Mouse (Mus musculus): ENCODE measurements at regions not wholly inside any gene's neighbourhood (a gene's known extent, or its start where the extent isn't known, plus 50 kb on each side); places are given as distances from the start of the nearest gene placed in this dataset.

DNA sequence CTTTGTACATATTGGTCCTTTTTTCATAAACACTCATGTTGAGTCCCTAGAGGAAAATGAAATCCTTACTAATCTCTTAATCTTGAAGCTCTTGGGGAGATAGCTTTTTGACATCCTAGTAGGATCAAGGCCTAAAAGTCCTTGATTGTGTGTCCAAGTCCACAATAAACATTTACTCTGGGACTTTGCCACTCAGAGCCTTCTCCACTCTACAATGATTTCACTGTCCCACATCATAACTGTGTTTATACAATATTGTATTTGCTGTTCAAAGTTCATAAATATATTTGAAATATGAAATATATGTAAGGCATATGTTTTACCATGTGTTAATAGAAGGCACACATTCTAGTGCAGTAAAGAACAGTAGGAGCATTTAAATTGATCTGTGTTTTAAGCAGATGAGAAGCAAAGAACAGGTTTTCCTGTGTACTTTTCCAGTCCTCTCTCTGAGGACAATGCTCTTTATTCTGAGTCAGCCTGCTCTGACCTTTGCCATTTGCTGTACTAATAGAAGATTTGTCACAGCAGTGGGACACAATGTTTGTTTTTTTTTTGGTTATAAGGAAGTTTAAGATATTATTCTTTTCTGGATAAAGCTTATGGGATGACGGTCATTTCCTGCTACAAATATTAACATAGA lies 130.7 kb upstream of the Gprin3 start:
- Histone ChIP-seq H3K4me3 (replicated peaks) (no peak overlapping the region), H3K4me2 (replicated peaks) (no peak overlapping the region), H3K36me3 (no peaks in the 10 kb centered on the region), H3K27me3 (replicated peaks) (no peaks in the 10 kb centered on the region), H3K27ac (no peak overlapping the region), H3K9me3 (no peaks in the 10 kb centered on the region), H3K4me1 (replicated peaks) (no peaks in the 10 kb centered on the region), H3K9ac (no peak overlapping the region)
- ATAC-seq: no peak
- 68% methylated on average over 1 of the region's 1 CpGs for WGBS

DNA sequence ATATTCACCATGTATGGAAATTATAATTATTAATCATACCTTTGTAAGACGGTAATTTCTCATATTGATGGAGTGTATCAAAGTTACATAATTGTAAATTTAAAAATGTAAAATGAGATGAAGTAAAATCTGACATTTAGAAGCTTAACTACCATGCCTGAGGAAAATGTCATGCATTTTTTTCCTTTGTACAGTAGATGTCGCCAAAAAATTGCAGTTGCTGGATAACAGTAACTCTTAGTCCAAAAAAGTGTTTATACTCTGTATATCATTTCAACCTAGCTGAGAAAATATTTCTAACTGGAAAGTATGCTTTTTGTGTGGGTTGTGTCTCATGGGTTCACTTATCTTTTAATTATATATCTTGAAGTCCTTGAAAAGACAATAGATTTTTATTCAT lies 110.9 kb upstream of the Gprin3 start:
- no peaks in the 10 kb centered on the region for H3K36me3 ChIP-seq
- WGBS: 59% methylated on average over 2 of the region's 2 CpGs

DNA sequence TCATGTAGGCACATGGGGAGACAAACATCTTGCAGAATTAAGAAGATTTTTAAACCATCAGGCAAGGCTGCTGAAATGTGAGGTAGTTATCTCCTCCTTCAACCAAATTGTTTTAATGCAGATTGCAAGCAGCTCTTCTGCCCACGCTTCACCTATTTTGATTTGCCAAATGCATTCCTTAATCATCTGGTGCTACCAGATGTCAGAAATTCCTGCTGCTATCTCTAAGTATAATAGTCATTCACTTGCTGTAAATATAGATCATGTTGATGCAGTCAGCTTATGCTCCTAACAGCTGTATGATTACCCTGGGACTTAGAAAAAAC lies 98.8 kb upstream of the Gprin3 start:
- H3K4me3 ChIP-seq (replicated peaks): no peak overlapping the region
- H3K4me1 ChIP-seq (replicated peaks): no peaks in the 10 kb centered on the region
- 55% methylated on average over 1 of the region's 1 CpGs for WGBS
- no peak overlapping the region for H3K9ac ChIP-seq
- H3K27me3 ChIP-seq (replicated peaks): no peaks in the 10 kb centered on the region
- no peak for ATAC-seq
- H3K4me2 ChIP-seq (replicated peaks): no peak overlapping the region
- no peak overlapping the region for H3K27ac ChIP-seq
- no peaks in the 10 kb centered on the region for H3K9me3 ChIP-seq
- H3K36me3 ChIP-seq: no peaks in the 10 kb centered on the region

More for the DNA sequence above, 110.9 kb upstream of the Gprin3 start:
- ATAC-seq: no peak
- no peak overlapping the region for H3K27ac ChIP-seq
- H3K4me2 ChIP-seq (replicated peaks): no peak overlapping the region
- H3K27me3 ChIP-seq (replicated peaks): no peaks in the 10 kb centered on the region
- no peak overlapping the region for H3K4me3 ChIP-seq (replicated peaks)
- no peak overlapping the region for H3K9ac ChIP-seq
- no peaks in the 10 kb centered on the region for H3K9me3 ChIP-seq
- no peaks in the 10 kb centered on the region for H3K4me1 ChIP-seq (replicated peaks)

DNA sequence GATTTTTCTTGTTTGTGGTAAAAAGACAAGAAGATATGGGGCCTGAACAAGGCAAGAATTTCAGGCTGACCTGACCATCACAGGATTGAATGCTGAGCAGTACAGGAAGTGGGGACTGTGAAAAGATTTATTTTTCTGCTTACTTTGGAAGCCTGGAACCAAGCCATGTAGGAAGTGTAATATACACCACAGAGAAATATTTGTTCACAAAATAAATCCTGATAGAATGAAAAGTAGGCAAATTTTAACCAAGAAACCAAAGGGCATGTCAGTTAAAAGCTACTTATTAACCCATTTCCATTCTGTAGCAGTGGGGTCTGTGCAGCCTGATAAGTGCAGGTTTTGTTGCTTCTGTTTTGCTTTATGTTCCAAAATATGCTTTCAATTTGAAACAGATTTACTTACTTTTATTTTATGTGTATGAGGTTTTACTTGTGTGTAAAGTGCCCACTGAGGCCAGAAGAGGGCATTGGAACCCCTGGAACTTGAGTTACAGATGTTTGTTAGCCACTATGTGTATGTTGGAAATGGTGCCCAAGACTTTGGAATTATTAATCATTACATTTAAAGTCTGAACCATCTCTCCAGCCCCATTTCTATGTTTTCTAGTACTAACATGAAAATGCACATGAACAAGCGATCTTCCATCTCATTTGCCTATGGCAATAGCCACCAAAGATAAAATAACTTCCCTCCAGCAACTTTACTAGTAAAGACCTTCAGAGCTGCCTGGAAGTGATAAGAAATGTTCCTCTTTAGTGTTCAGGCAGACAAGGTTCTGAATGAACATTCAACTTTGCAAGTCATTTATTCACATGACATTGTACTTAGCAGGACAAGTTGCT lies 98.2 kb upstream of the Gprin3 start:
- H3K36me3 ChIP-seq: no peaks in the 10 kb centered on the region
- H3K27me3 ChIP-seq (replicated peaks): no peaks in the 10 kb centered on the region
- ATAC-seq: peak; percentile 86
- no peak overlapping the region for H3K27ac ChIP-seq
- no peaks in the 10 kb centered on the region for H3K9me3 ChIP-seq
- WGBS: 84% methylated on average over 1 of the region's 1 CpGs
- H3K4me2 ChIP-seq (replicated peaks): no peak overlapping the region
- H3K4me1 ChIP-seq (replicated peaks): no peaks in the 10 kb centered on the region
- H3K9ac ChIP-seq: no peak overlapping the region
- H3K4me3 ChIP-seq (replicated peaks): no peak overlapping the region

DNA sequence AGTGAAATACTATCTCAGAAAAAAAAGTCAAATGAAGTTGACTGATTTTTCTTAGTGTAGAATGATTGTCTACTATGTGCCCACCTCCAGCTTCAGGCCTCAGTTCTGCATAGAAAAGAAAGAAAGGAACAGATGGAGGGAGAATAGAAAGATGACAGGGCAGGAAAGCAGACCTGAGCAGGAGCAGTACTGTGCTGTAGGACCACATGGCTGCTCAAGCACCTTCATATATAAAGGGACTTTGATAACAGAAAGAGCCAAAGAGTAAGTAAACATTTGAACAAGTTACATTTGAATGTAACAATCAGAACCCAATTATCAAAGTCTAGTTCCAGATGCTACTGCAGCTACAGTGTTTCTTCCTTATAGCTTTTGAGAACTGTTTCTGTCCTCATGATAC lies 96.9 kb upstream of the Gprin3 start:
- H3K4me3 ChIP-seq (replicated peaks): no peak overlapping the region
- H3K36me3 ChIP-seq: no peaks in the 10 kb centered on the region
- no peaks in the 10 kb centered on the region for H3K27me3 ChIP-seq (replicated peaks)
- H3K9me3 ChIP-seq: no peaks in the 10 kb centered on the region
- H3K27ac ChIP-seq: no peak overlapping the region
- no peak overlapping the region for H3K4me2 ChIP-seq (replicated peaks)
- no peak overlapping the region for H3K9ac ChIP-seq
- peak; percentile 66 for ATAC-seq
- no peaks in the 10 kb centered on the region for H3K4me1 ChIP-seq (replicated peaks)

DNA sequence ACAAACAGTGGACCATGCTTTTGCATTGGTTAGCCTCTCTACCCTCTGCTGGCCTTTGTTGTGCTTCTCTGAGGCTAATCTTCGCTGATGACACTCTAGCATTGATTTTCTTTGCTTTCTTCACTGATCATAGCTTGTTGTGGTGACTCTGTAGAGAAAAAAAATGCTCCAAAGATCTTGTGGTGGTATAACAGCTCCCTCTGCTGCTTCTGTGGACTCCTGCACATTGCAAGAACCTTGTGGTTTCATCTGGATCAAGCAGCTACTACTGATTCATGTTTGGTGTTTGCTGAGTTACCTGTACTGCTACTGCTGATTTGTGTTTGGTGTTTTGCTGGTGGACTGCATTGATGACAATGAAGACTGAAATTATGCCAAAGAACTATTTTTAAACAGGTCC lies 74.7 kb upstream of the Gprin3 start:
- ATAC-seq: no peak
- WGBS: 53% methylated on average over 1 of the region's 1 CpGs
- no peak overlapping the region for H3K4me2 ChIP-seq (replicated peaks)
- H3K27me3 ChIP-seq (replicated peaks): no peaks in the 10 kb centered on the region
- H3K9me3 ChIP-seq: no peaks in the 10 kb centered on the region
- no peaks in the 10 kb centered on the region for H3K36me3 ChIP-seq
- H3K4me1 ChIP-seq (replicated peaks): no peaks in the 10 kb centered on the region
- no peak overlapping the region for H3K27ac ChIP-seq
- H3K4me3 ChIP-seq (replicated peaks): no peak overlapping the region
- no peak overlapping the region for H3K9ac ChIP-seq

DNA sequence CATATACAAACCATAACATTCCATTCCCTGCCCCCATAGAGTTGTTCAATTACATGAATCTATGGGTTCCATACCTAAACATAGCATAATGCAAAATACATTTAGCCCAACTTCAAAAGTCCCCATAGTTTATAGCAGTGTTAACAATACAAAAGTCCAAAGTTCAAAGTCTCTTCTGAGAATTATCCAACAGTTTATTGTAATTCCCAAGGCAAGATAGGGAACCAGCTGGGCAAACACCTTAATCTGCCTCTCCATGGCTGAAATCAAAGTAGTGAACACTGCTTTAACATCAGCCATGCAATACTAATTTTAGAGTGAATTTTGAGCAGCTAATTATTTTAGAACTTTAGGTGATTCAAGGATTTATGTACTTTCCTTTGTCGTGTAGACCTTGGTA lies 72.7 kb upstream of the Gprin3 start:
- Histone ChIP-seq H3K36me3 (no peaks in the 10 kb centered on the region), H3K4me2 (replicated peaks) (no peak overlapping the region), H3K4me3 (replicated peaks) (no peak overlapping the region), H3K4me1 (replicated peaks) (no peaks in the 10 kb centered on the region), H3K9ac (no peak overlapping the region), H3K27ac (no peak overlapping the region), H3K9me3 (no peaks in the 10 kb centered on the region), H3K27me3 (replicated peaks) (no peaks in the 10 kb centered on the region)
- peak; percentile 67 for ATAC-seq
- WGBS: 48% methylated on average over 1 of the region's 1 CpGs

DNA sequence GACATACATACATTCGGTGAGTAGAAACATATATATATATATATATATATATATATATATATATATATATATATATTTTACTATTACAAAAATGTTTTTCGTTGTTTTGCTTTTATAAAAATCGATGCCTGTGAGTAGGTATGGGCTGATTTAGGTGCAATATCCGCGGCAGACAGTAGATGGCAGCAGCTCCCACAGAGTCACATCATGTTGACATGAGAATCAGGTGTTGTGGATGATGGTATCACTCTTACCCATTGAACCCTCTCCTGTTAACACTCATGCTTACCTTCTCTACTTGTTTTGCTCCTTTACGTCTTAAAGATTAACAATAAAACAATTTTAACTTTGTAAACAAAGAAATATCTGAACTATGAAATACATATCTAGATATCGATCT lies 72.0 kb upstream of the Gprin3 start:
- Histone ChIP-seq H3K27me3 (replicated peaks) (no peaks in the 10 kb centered on the region), H3K9ac (no peak overlapping the region), H3K4me2 (replicated peaks) (no peak overlapping the region), H3K27ac (no peak overlapping the region), H3K4me3 (replicated peaks) (no peak overlapping the region), H3K4me1 (replicated peaks) (no peaks in the 10 kb centered on the region), H3K36me3 (no peaks in the 10 kb centered on the region), H3K9me3 (no peaks in the 10 kb centered on the region)
- ATAC-seq: no peak
- WGBS: 27% methylated on average over 7 of the region's 7 CpGs

DNA sequence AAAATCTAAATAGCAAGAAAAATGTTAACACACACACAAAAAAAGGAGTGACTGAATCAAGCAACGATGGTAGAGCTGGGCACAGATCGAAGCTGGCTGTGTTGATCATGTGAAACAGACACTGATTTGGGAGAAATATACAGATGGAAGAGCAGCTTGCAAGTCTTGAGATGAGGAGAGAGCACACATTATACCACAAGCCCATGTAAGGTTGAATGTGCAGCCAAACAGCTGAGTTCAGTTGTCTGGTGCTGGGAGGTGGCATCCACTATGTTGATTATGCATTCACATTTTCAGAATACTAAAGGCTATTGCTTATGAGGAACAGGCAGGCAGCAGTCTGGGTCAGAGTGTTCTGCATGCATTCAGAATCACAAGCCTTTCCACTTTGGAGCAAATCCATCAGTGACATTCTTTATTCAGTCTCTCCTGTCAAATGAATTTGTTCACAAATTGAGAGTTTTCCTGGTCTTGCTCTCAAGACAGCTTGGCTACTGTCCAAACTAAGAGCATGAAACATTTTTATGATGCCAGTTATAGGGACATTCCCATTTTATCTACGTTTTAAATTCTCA lies 63.0 kb upstream of the Gprin3 start:
- WGBS: 71% methylated on average over 3 of the region's 3 CpGs
- Histone ChIP-seq H3K4me1 (replicated peaks) (no peaks in the 10 kb centered on the region), H3K27ac (no peak overlapping the region), H3K36me3 (no peaks in the 10 kb centered on the region), H3K9ac (no peak overlapping the region), H3K4me3 (replicated peaks) (no peak overlapping the region), H3K27me3 (replicated peaks) (no peaks in the 10 kb centered on the region), H3K9me3 (no peaks in the 10 kb centered on the region), H3K4me2 (replicated peaks) (no peak overlapping the region)
- no peak for ATAC-seq

DNA sequence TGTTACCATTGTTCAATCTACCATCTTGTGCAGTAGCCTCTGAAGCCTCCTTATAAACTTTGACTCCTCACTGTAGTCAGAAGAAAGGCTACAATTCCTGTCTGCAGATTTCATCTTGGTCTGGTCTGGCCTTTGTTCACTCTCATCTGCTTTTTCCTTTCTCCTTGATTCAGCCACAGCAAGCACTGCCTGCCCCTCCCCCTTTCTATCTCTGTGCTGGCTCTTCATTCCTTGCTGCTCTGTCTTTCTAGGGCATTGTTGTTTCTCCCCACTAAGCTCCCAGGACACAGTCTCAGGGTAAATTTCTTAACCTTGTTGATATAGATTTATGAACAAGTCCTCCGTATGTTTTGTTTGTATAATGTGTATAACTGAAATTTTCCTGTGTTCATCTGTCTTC lies 62.3 kb upstream of the Gprin3 start:
- no peak for ATAC-seq
- H3K4me2 ChIP-seq (replicated peaks): no peak overlapping the region
- H3K4me1 ChIP-seq (replicated peaks): no peaks in the 10 kb centered on the region
- no peak overlapping the region for H3K4me3 ChIP-seq (replicated peaks)
- H3K36me3 ChIP-seq: no peaks in the 10 kb centered on the region
- H3K27ac ChIP-seq: no peak overlapping the region
- no peaks in the 10 kb centered on the region for H3K9me3 ChIP-seq
- WGBS: 45% methylated on average over 1 of the region's 1 CpGs
- H3K27me3 ChIP-seq (replicated peaks): no peaks in the 10 kb centered on the region
- no peak overlapping the region for H3K9ac ChIP-seq

DNA sequence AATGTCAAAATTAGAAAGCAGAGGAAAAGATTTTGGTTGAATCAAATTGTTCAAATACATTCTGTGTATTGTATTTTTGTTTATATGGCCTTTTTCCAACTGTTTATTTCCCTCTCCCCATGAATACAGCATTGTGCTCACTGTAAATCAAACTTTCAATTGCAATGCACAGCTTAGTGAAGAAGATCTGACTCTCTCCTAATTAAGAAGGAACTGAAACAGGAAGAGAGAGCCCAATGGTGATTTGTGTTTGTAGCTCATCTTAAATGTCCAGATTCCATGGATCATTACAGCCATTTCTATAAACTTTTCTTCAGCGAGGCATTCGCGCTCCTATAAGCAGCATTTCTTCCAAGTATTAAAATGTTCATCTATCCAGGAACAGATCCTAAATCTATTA lies 57.9 kb upstream of the Gprin3 start:
- ATAC-seq: no peak

DNA sequence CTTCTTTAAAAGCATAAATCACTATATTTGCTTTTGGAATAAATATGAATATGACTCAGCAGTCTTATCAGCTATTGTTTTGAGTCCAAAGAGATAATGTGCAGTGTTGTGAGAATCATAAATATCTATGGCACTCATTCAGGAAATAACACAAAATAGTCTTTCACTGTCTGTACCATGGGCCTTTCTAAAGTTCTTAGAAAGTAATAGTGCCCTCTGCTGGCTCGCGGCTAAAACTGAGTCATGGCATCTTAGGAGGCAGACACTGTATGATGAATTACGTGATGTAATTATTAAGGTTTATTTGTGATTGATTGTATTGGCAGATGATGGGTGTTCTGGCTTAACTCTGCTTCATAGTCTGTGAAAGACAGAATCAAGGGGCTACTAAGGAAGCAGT lies 57.5 kb upstream of the Gprin3 start:
- Histone ChIP-seq H3K4me2 (replicated peaks) (no peak overlapping the region), H3K4me3 (replicated peaks) (no peak overlapping the region), H3K4me1 (replicated peaks) (no peaks in the 10 kb centered on the region), H3K9ac (no peak overlapping the region), H3K27me3 (replicated peaks) (no peaks in the 10 kb centered on the region), H3K36me3 (no peaks in the 10 kb centered on the region), H3K27ac (no peak overlapping the region), H3K9me3 (no peaks in the 10 kb centered on the region)
- peak; percentile 63 for ATAC-seq
- WGBS: 19% methylated on average over 3 of the region's 3 CpGs

More for the DNA sequence above, 57.9 kb upstream of the Gprin3 start:
- 88% methylated on average over 3 of the region's 3 CpGs for WGBS
- no peaks in the 10 kb centered on the region for H3K36me3 ChIP-seq
- no peak overlapping the region for H3K27ac ChIP-seq
- H3K9ac ChIP-seq: no peak overlapping the region
- H3K4me3 ChIP-seq (replicated peaks): no peak overlapping the region
- no peaks in the 10 kb centered on the region for H3K4me1 ChIP-seq (replicated peaks)
- no peaks in the 10 kb centered on the region for H3K9me3 ChIP-seq
- no peaks in the 10 kb centered on the region for H3K27me3 ChIP-seq (replicated peaks)
- H3K4me2 ChIP-seq (replicated peaks): no peak overlapping the region
